Comparison of ENCODE assay signal across 21 mouse cellular contexts in the genomic region with DNA sequence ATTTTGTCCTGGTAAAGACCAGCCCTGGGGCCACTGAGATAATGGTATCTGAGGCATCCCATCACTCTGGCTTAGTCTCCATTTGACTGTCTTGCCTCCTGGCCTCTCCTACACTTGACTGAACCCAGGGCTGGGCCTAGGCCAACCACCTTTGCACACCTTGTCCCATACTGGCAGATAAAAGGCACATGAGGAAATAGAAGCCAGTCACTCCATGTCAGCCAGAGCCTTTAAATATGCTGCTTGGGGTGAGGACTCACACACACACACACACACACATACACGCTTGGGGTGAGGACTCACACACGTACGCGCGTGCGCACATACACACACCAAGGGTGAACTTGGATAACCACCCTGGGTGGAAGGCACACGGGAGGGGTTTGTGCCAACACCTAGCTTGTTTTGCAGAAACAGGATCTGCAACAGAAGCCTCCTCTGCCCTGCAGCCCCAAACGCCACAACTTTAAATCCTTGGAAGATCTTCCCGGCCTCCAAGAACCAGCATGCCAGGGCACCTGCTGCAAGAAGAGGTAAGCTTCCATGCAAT. TPM values are rescaled to one million over a fixed set of nuclear protein-coding genes. Genes with fewer than 3 reads are reported as not detected.
DNase-seq lines count a peak whose midpoint lies in the region; ATAC-seq and TF ChIP-seq lines count a peak whose summit lies in the region.
"Had no signal": no experiment of that assay in that cellular context is flagged by ENCODE, and none has a peak within 500 bp of the region (broad histone marks: within the 10 kb centered on the region; RNA-seq: fewer than 3 reads in every experiment).

A gene (plus strand): TSS at position 255 of the 550 bp plus-strand sequence.

- H3K27ac ChIP-seq in embryonic facial prominence, embryonic 14.5 days (replicated peaks; ENCODE audit: low read depth, low read length), result no peak within 1 kb of the TSS
- H3K27ac ChIP-seq in embryonic facial prominence, embryonic 10.5 days (replicated peaks), result no peak within 1 kb of the TSS
- H3K27ac ChIP-seq in stomach, embryonic 16.5 days (ENCODE audit: low read length), result peak within 1 kb of the TSS; percentile 36; the same call in 1 of the 2 replicates
- no peak within 1 kb of the TSS for H3K27ac ChIP-seq in stomach, postnatal 0 days (replicated peaks)
- H3K27ac ChIP-seq: embryonic facial prominence, embryonic 13.5 days; forebrain, embryonic 13.5 days; forebrain, embryonic 15.5 days had no signal

- no peaks in the 10 kb centered on the region for H3K27me3 ChIP-seq in embryonic facial prominence, embryonic 14.5 days (replicated peaks; ENCODE audit: control insufficient read depth, insufficient read depth, low read length)
- H3K27me3 ChIP-seq in embryonic facial prominence, embryonic 10.5 days (replicated peaks; ENCODE audit: low read depth, poor library complexity, severe bottlenecking), result no peaks in the 10 kb centered on the region
- H3K27me3 ChIP-seq in stomach, embryonic 16.5 days (ENCODE audit: control insufficient read depth, insufficient read depth, low read length), result no peaks in the 10 kb centered on the region
- H3K27me3 ChIP-seq in stomach, postnatal 0 days (ENCODE audit: control insufficient read depth, insufficient read depth, low read length), result no peaks in the 10 kb centered on the region
- H3K27me3 ChIP-seq: embryonic facial prominence, embryonic 13.5 days; forebrain, embryonic 13.5 days; forebrain, embryonic 15.5 days had no signal

- H3K9me3 ChIP-seq in embryonic facial prominence, embryonic 14.5 days (ENCODE audit: control insufficient read depth, low read length), result no peaks in the 10 kb centered on the region
- no peaks in the 10 kb centered on the region for H3K9me3 ChIP-seq in embryonic facial prominence, embryonic 10.5 days
- no peaks in the 10 kb centered on the region for H3K9me3 ChIP-seq in stomach, embryonic 16.5 days (replicated peaks; ENCODE audit: control insufficient read depth, low read length)
- no peaks in the 10 kb centered on the region for H3K9me3 ChIP-seq in stomach, postnatal 0 days (ENCODE audit: control insufficient read depth, low read length)
- H3K9me3 ChIP-seq: embryonic facial prominence, embryonic 13.5 days; forebrain, embryonic 13.5 days; forebrain, embryonic 15.5 days had no signal

- no peak within 1 kb of the TSS for H3K4me2 ChIP-seq in embryonic facial prominence, embryonic 14.5 days (ENCODE audit: low read depth, low read length)
- H3K4me2 ChIP-seq in stomach, embryonic 16.5 days (ENCODE audit: low read depth, low read length), result no peak within 1 kb of the TSS
- H3K4me2 ChIP-seq in stomach, postnatal 0 days (replicated peaks; ENCODE audit: low read depth), result no peak within 1 kb of the TSS
- H3K4me2 ChIP-seq: embryonic facial prominence, embryonic 13.5 days; forebrain, embryonic 13.5 days; forebrain, embryonic 15.5 days had no signal

- no peak for TF ChIP-seq EP300 in stomach, postnatal 0 days (optimal IDR thresholded peaks at IDR 0.05)

- 91% methylated on average over 9 of the region's 9 CpGs for WGBS in embryonic facial prominence, embryonic 14.5 days
- WGBS in embryonic facial prominence, embryonic 10.5 days, result 95% methylated on average over 9 of the region's 9 CpGs
- 90% methylated on average over 9 of the region's 9 CpGs for WGBS in stomach, embryonic 16.5 days
- 83% methylated on average over 9 of the region's 9 CpGs for WGBS in stomach, postnatal 0 days

- ATAC-seq in embryonic facial prominence, embryonic 14.5 days (ENCODE audit: low read depth), result peak; percentile 30; the same call in 1 of the 2 replicates
- ATAC-seq in stomach, embryonic 16.5 days (ENCODE audit: insufficient read depth, low FRiP score), result no peak
- no peak for ATAC-seq in stomach, postnatal 0 days (ENCODE audit: low FRiP score, low TSS enrichment)
- ATAC-seq in megakaryocyte-erythroid progenitor cell, adult 5-6 weeks (replicated peaks; ENCODE audit: low FRiP score, low TSS enrichment, poor library complexity, severe bottlenecking), result 0 out of 2 replicates have a peak, but pooled peaks have one; percentile 26
- ATAC-seq: forebrain, embryonic 13.5 days; forebrain, embryonic 15.5 days; forebrain, postnatal 0 days had no signal

- peak; percentile 15 for DNase-seq in embryonic facial prominence, embryonic 14.5 days (ENCODE audit: low spot score)
- DNase-seq in embryonic facial prominence, embryonic 10.5 days (ENCODE audit: low spot score), result no peak
- DNase-seq in stomach, postnatal 0 days (ENCODE audit: low spot score), result no peak
- peak; percentile 98 for DNase-seq in fat pad, adult 2 months (ENCODE audit: extremely low read depth, low read depth, low spot score)
- DNase-seq in embryo, embryonic 10.5 days (ENCODE audit: low spot score), result no peak
- DNase-seq in urinary bladder, postnatal 14 days (ENCODE audit: low spot score), result no peak
- DNase-seq: adrenal gland, adult 2 months; adrenal gland, postnatal 10 days; adrenal gland, postnatal 25 days; cerebellum, adult 11 months; cerebellum, adult 8-10 months; cerebellum, adult 9-11 months; cerebellum, postnatal 14 days; cerebellum, postnatal 36 days; forebrain, postnatal 0 days had no signal

- H3K36me3 ChIP-seq in embryonic facial prominence, embryonic 14.5 days (ENCODE audit: control insufficient read depth, insufficient read depth, low read length), result no peaks in the 10 kb centered on the region
- H3K36me3 ChIP-seq in embryonic facial prominence, embryonic 10.5 days (replicated peaks), result no peaks in the 10 kb centered on the region
- no peaks in the 10 kb centered on the region for H3K36me3 ChIP-seq in stomach, embryonic 16.5 days (ENCODE audit: control insufficient read depth, insufficient read depth, low read length)
- H3K36me3 ChIP-seq in stomach, postnatal 0 days (ENCODE audit: control insufficient read depth, insufficient read depth, low read length), result no peaks in the 10 kb centered on the region
- H3K36me3 ChIP-seq: embryonic facial prominence, embryonic 13.5 days; forebrain, embryonic 15.5 days had no signal

- H3K9ac ChIP-seq in embryonic facial prominence, embryonic 14.5 days (ENCODE audit: low read depth, low read length), result no peak within 1 kb of the TSS
- no peak within 1 kb of the TSS for H3K9ac ChIP-seq in stomach, embryonic 16.5 days (ENCODE audit: low read length)
- H3K9ac ChIP-seq in stomach, postnatal 0 days (ENCODE audit: low read length), result no peak within 1 kb of the TSS
- H3K9ac ChIP-seq: embryonic facial prominence, embryonic 13.5 days; forebrain, embryonic 13.5 days; forebrain, embryonic 15.5 days; forebrain, postnatal 0 days had no signal

- no peaks in the 10 kb centered on the region for H3K4me1 ChIP-seq in embryonic facial prominence, embryonic 14.5 days (ENCODE audit: control insufficient read depth, insufficient read depth, low read length)
- no peaks in the 10 kb centered on the region for H3K4me1 ChIP-seq in embryonic facial prominence, embryonic 10.5 days
- no peaks in the 10 kb centered on the region for H3K4me1 ChIP-seq in stomach, embryonic 16.5 days (ENCODE audit: control insufficient read depth, insufficient read depth, low read length)
- no peaks in the 10 kb centered on the region for H3K4me1 ChIP-seq in stomach, postnatal 0 days (replicated peaks; ENCODE audit: control insufficient read depth, insufficient read depth)
- H3K4me1 ChIP-seq: embryonic facial prominence, embryonic 13.5 days; forebrain, embryonic 13.5 days; forebrain, embryonic 15.5 days had no signal

- no peak for TF ChIP-seq CTCF in stomach, postnatal 0 days (IDR thresholded peaks at IDR 0.05; ENCODE audit: low read depth)

- H3K4me3 ChIP-seq in embryonic facial prominence, embryonic 14.5 days (ENCODE audit: low read depth, low read length), result no peak within 1 kb of the TSS
- no peak within 1 kb of the TSS for H3K4me3 ChIP-seq in embryonic facial prominence, embryonic 10.5 days
- H3K4me3 ChIP-seq in stomach, embryonic 16.5 days (replicated peaks; ENCODE audit: low read length), result no peak within 1 kb of the TSS
- H3K4me3 ChIP-seq in stomach, postnatal 0 days (ENCODE audit: low read depth, low read length), result no peak within 1 kb of the TSS
- H3K4me3 ChIP-seq: embryonic facial prominence, embryonic 13.5 days; forebrain, embryonic 13.5 days; forebrain, embryonic 15.5 days had no signal

RNA-seq across cellular contexts. Expression of the gene that starts here (rescaled TPM):
- polyA plus RNA-seq in embryonic facial prominence, embryonic 14.5 days (2014; fragmentation: Nextera tagmentation; extraction: Ambion mirVana), result 0.22 and 0.36 TPM in 2 replicates
- 0.48 and 0.64 TPM in 2 replicates for polyA plus RNA-seq in embryonic facial prominence, embryonic 10.5 days (2016; fragmentation: Nextera tagmentation; extraction: Ambion mirVana)
- 0.11 and 0.18 TPM in 2 replicates for polyA plus RNA-seq in stomach, embryonic 16.5 days (2015; fragmentation: Nextera tagmentation; extraction: Ambion mirVana)
- 0.05 and 0.10 TPM in 2 replicates for polyA plus RNA-seq in stomach, postnatal 0 days (2015; fragmentation: Nextera tagmentation; extraction: Ambion mirVana)
- not detected in 2 replicates for total RNA-seq in megakaryocyte-erythroid progenitor cell, adult 5-6 weeks (2014; fragmentation: Nextera tagmentation)
- not detected in 2 replicates for total RNA-seq in megakaryocyte-erythroid progenitor cell, adult 5-6 weeks (2017)
- total RNA-seq: adrenal gland, postnatal 25 days; common myeloid progenitor, adult 5-6 weeks had no signal
- polyA plus RNA-seq: adrenal gland, adult 2 months had no signal

Comparison
In these comparisons a context has a peak if more than half of its experiments do, and no peak if none do; other contexts are left out.
1. Peak in DNase-seq and ATAC-seq in embryonic facial prominence, embryonic 14.5 days; RNA of the gene not detected or under 1 TPM.
2. Peak in ATAC-seq in megakaryocyte-erythroid progenitor cell, adult 5-6 weeks; RNA of the gene not detected or under 1 TPM.